Mouse (Mus musculus): ENCODE data around the gene Gm3417.
"Not testable (repeated sequence)": the region's sequence is repeated elsewhere in the genome, so short reads cannot be mapped to it uniquely, and the experiment has no call there.

The Gm3417 gene

GRCm38 (mm10) chr17:14978362-14979038 lies at the start of gene Gm3417, which contains the start of gene 9030025P20Rik:
TSS of gene Gm3417 (minus strand) at chr17:14978790.
TSS of gene 9030025P20Rik (plus strand) at chr17:14978468.
- in situ Hi-C loops (cut with MboI; ENCODE audit: low sequenced_read_pairs), result not testable (repeated sequence)

GRCm38 (mm10) chr17:15025513-15025912 lies 46.9 kb upstream of the Gm3417 start:
- in situ Hi-C loops (cut with MboI; ENCODE audit: low sequenced_read_pairs), result not testable (repeated sequence)

GRCm38 (mm10) chr17:15024502-15025193 lies 46.1 kb upstream of the Gm3417 start:
- in situ Hi-C loops (cut with MboI; ENCODE audit: low sequenced_read_pairs), result not testable (repeated sequence)

GRCm38 (mm10) chr17:15023878-15024492 lies 45.4 kb upstream of the Gm3417 start:
- in situ Hi-C loops (cut with MboI; ENCODE audit: low sequenced_read_pairs), result not testable (repeated sequence)

- in situ Hi-C loops (cut with MboI; ENCODE audit: low sequenced_read_pairs), result not testable (repeated sequence)
These were observed 43.1 kb upstream of the Gm3417 start for GRCm38 (mm10) chr17:15021503-15022220.

- in situ Hi-C loops (cut with MboI; ENCODE audit: low sequenced_read_pairs), result not testable (repeated sequence)
These were observed 31.3 kb upstream of the Gm3417 start, which contains the start of gene Gm3435 for GRCm38 (mm10) chr17:15009706-15010413. TSS of gene Gm3435 (plus strand) at chr17:15010176.

GRCm38 (mm10) chr17:15009088-15009487 lies 30.5 kb upstream of the Gm3417 start:
- in situ Hi-C loops (cut with MboI; ENCODE audit: low sequenced_read_pairs), result not testable (repeated sequence)

- in situ Hi-C loops (cut with MboI; ENCODE audit: low sequenced_read_pairs), result not testable (repeated sequence)
These were observed 21.5 kb upstream of the Gm3417 start for GRCm38 (mm10) chr17:15000047-15000446.

GRCm38 (mm10) chr17:14994140-14994539 lies 15.6 kb upstream of the Gm3417 start:
- in situ Hi-C loops (cut with MboI; ENCODE audit: low sequenced_read_pairs), result not testable (repeated sequence)

- in situ Hi-C loops (cut with MboI; ENCODE audit: low sequenced_read_pairs), result not testable (repeated sequence)
These were observed 14.7 kb upstream of the Gm3417 start for GRCm38 (mm10) chr17:14993139-14993832.

GRCm38 (mm10) chr17:14992522-14993138 lies 14.0 kb upstream of the Gm3417 start:
- in situ Hi-C loops (cut with MboI; ENCODE audit: low sequenced_read_pairs), result not testable (repeated sequence)

- in situ Hi-C loops (cut with MboI; ENCODE audit: low sequenced_read_pairs), result not testable (repeated sequence)
These were observed 11.6 kb upstream of the Gm3417 start for GRCm38 (mm10) chr17:14990116-14990702.

GRCm38 (mm10) chr17:14977718-14978361 lies 750 bp downstream of the Gm3417 start:
- in situ Hi-C loops (cut with MboI; ENCODE audit: low sequenced_read_pairs), result not testable (repeated sequence)

- in situ Hi-C loops (cut with MboI; ENCODE audit: low sequenced_read_pairs), result not testable (repeated sequence)
These were observed 10.1 kb downstream of the Gm3417 start for GRCm38 (mm10) chr17:14968373-14968913.

- in situ Hi-C loops (cut with MboI; ENCODE audit: low sequenced_read_pairs), result not testable (repeated sequence)
These were observed 16.9 kb downstream of the Gm3417 start for GRCm38 (mm10) chr17:14961557-14962154.

- in situ Hi-C loops (cut with MboI; ENCODE audit: low sequenced_read_pairs), result not testable (repeated sequence)
These were observed 17.5 kb downstream of the Gm3417 start, which contains the start of gene Phf10 for GRCm38 (mm10) chr17:14960951-14961556. TSS of gene Phf10 (minus strand) at chr17:14961273.

- in situ Hi-C loops (cut with MboI; ENCODE audit: low sequenced_read_pairs), result no loop called here
These were observed 18.1 kb downstream of the Gm3417 start for GRCm38 (mm10) chr17:14960520-14960919.

All from CH12F3 (cell line).